Mouse (Mus musculus) kidney, embryonic 14.5 days (tissue): Measurements from ENCODE around the gene Traf3ip2. TPM values are rescaled to one million over a fixed set of nuclear protein-coding genes. Genes with fewer than 3 reads are reported as not detected.

Experiments used
- ATAC-seq: fragments of 200-750 bp; cut with Nextera tagmentation; 2 replicates; pipeline ENCODE4 v1.8.0; 2017; ENCODE audit warnings: moderate number of reproducible peaks, mild to moderate bottlenecking, moderate TSS enrichment, moderate library complexity; ENCODE audit not compliant: low FRiP score, low TSS enrichment
- H3K27ac ChIP-seq: fragments of 300-500 bp; sonication (generic); 2 replicates; pipeline ENCODE4 v1.5.1; 2014; ENCODE audit warnings: low read depth, mild to moderate bottlenecking, low read length, moderate library complexity, mixed read lengths
- H3K27me3 ChIP-seq: fragments of 300-500 bp; sonication (generic); 2 replicates; pipeline ENCODE4 v1.6.1; 2014; ENCODE audit warnings: mild to moderate bottlenecking, low read length; ENCODE audit not compliant: control insufficient read depth, insufficient read depth
- H3K36me3 ChIP-seq: fragments of 300-500 bp; sonication (generic); 2 replicates; pipeline ENCODE4 v1.6.1; 2014; ENCODE audit warnings: low read length, mixed read lengths; ENCODE audit not compliant: control insufficient read depth, insufficient read depth
- H3K4me1 ChIP-seq: fragments of 300-500 bp; sonication (generic); 2 replicates; pipeline ENCODE4 v1.6.1; 2014; ENCODE audit warnings: low read length, mixed read lengths; ENCODE audit not compliant: control insufficient read depth, insufficient read depth
- H3K4me2 ChIP-seq: fragments of 300-500 bp; sonication (generic); replicated peaks from 2 replicates; pipeline ENCODE4 v1.6.1; 2014; ENCODE audit warnings: low read depth, mild to moderate bottlenecking, low read length
- H3K4me3 ChIP-seq: fragments of 300-500 bp; sonication (generic); 2 replicates; pipeline ENCODE4 v1.5.1; 2014; ENCODE audit warnings: mild to moderate bottlenecking, low read length
- H3K9ac ChIP-seq: fragments of 300-500 bp; sonication (generic); 2 replicates; pipeline ENCODE4 v1.6.1; 2014; ENCODE audit warnings: low read depth, mild to moderate bottlenecking, low read length, moderate library complexity
- H3K9me3 ChIP-seq: fragments of 300-500 bp; sonication (generic); 2 replicates; pipeline ENCODE4 v1.6.1; 2016; ENCODE audit warnings: low read length; ENCODE audit not compliant: control insufficient read depth
- WGBS: fragments of 180-500 bp; shearing (Covaris S2); extraction: QIAGEN DNeasy Blood & Tissue Kit; methylation state at CpG from one replicate; pipeline ENCODE4 v1.1.7; 2014; 5-methylcytosine and 5-hydroxymethylcytosine counted together
- polyA plus RNA-seq: library from polyadenylated mRNA; unstranded; fragments of >200 nt; fragmentation: Nextera tagmentation; extraction: Ambion mirVana; gene quantifications from 2 replicates; pipeline ENCODE4 v1.2.1, GENCODE M21; 2014

The Traf3ip2 gene
- polyA plus RNA-seq, 1 experiment from 2014 or later = 19.6 TPM

DNA sequence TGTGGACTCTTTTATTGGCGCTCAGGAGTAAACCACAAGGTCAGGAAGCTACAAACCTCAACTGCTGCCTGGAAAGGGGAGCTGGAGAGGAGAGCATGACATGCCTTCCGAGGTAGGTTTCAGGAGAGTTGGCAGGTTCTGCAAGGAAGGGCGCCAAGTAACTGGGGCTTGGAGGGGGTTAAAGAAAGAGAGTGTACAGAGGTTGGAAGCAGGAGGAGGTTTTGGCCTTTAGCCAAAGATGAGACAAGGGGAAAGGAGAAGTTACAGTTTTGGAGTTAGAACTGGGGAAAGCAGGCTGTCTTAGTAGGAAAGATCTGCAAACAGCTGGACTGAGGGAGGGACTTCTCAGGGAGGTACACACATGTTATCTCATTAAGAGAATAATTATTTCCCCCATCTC lies 16.9 kb upstream of the Traf3ip2 start:
- Histone ChIP-seq H3K36me3 (no peaks in the 10 kb centered on the region), H3K4me2 (no peak overlapping the region), H3K4me3 (no peak overlapping the region), H3K27me3 (no peaks in the 10 kb centered on the region), H3K9ac (no peak overlapping the region), H3K9me3 (peaks cover 13% of the 10 kb centered on the region; the same call in 1 of the 2 replicates), H3K27ac (peak overlapping the region; percentile 43; the same call in 1 of the 2 replicates), H3K4me1 (0 out of 2 replicates have a peak, but pooled peaks cover 5% of the 10 kb centered on the region)
- ATAC-seq = no peak
- 78% methylated on average over 3 of the region's 3 CpGs for WGBS

GRCm38 (mm10) chr10:39597116-39597791 lies 15.5 kb upstream of the Traf3ip2 start:
- H3K27ac ChIP-seq = no peak overlapping the region
- no peak for ATAC-seq

GRCm38 (mm10) chr10:39597792-39598183 lies 14.9 kb upstream of the Traf3ip2 start:
- Histone ChIP-seq H3K36me3 (no peaks in the 10 kb centered on the region), H3K4me2 (no peak overlapping the region), H3K4me3 (no peak overlapping the region), H3K27ac (no peak overlapping the region), H3K4me1 (0 out of 2 replicates have a peak, but pooled peaks cover 5% of the 10 kb centered on the region), H3K9ac (no peak overlapping the region), H3K9me3 (peaks cover 13% of the 10 kb centered on the region; the same call in 1 of the 2 replicates), H3K27me3 (no peaks in the 10 kb centered on the region)
- 50% methylated on average over 3 of the region's 3 CpGs for WGBS
- ATAC-seq = no peak

More at GRCm38 (mm10) chr10:39597116-39597791, 15.5 kb upstream of the Traf3ip2 start:
- H3K9me3 ChIP-seq = peaks cover 13% of the 10 kb centered on the region; the same call in 1 of the 2 replicates
- H3K36me3 ChIP-seq = no peaks in the 10 kb centered on the region
- H3K4me3 ChIP-seq = no peak overlapping the region
- no peaks in the 10 kb centered on the region for H3K27me3 ChIP-seq
- WGBS = 33% methylated on average over 9 of the region's 9 CpGs
- 0 out of 2 replicates have a peak, but pooled peaks cover 5% of the 10 kb centered on the region for H3K4me1 ChIP-seq
- no peak overlapping the region for H3K4me2 ChIP-seq
- no peak overlapping the region for H3K9ac ChIP-seq

- Histone ChIP-seq H3K9ac (no peak overlapping the region), H3K4me3 (no peak overlapping the region), H3K4me1 (0 out of 2 replicates have a peak, but pooled peaks cover 5% of the 10 kb centered on the region), H3K36me3 (no peaks in the 10 kb centered on the region), H3K27ac (no peak overlapping the region), H3K27me3 (no peaks in the 10 kb centered on the region), H3K4me2 (no peak overlapping the region), H3K9me3 (peaks cover 8% of the 10 kb centered on the region; the same call in 1 of the 2 replicates)
- WGBS = 96% methylated on average over 4 of the region's 4 CpGs
- no peak for ATAC-seq
Measured at GRCm38 (mm10) chr10:39599601-39600000, 13.1 kb upstream of the Traf3ip2 start.

- Histone ChIP-seq H3K9ac (no peak overlapping the region), H3K4me3 (no peak overlapping the region), H3K4me2 (no peak overlapping the region), H3K36me3 (no peaks in the 10 kb centered on the region), H3K4me1 (0 out of 2 replicates have a peak, but pooled peaks cover 5% of the 10 kb centered on the region), H3K27ac (no peak overlapping the region), H3K9me3 (peaks cover 11% of the 10 kb centered on the region; the same call in 1 of the 2 replicates), H3K27me3 (no peaks in the 10 kb centered on the region)
- no peak for ATAC-seq
- 84% methylated on average over 1 of the region's 1 CpGs for WGBS
Measured at GRCm38 (mm10) chr10:39600115-39600514, 12.6 kb upstream of the Traf3ip2 start.

DNA sequence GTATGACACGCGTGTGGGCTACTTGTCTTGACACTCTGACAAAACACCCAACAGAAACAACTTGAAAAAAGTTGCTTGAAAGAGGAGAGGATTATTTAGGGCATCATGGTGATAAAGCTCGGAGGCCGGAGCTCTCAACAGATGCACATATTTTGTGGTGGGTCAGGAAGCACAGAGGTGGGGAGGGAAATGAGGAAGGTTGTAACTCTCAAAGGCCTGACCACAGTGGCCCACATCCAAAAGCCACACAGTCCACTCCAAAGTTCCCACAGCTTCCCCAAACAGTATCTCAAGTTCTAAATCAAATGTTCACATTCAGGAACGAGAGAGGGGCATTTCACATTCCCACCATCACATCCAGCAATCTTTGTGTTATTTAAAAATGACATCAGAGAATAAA lies 11.7 kb upstream of the Traf3ip2 start:
- WGBS = 74% methylated on average over 5 of the region's 5 CpGs
- no peak for ATAC-seq
- no peaks in the 10 kb centered on the region for H3K36me3 ChIP-seq
- H3K27me3 ChIP-seq = no peaks in the 10 kb centered on the region
- no peak overlapping the region for H3K27ac ChIP-seq
- H3K4me1 ChIP-seq = 0 out of 2 replicates have a peak, but pooled peaks cover 5% of the 10 kb centered on the region
- no peak overlapping the region for H3K4me3 ChIP-seq
- peaks cover 11% of the 10 kb centered on the region; the same call in 1 of the 2 replicates for H3K9me3 ChIP-seq
- no peak overlapping the region for H3K9ac ChIP-seq
- no peak overlapping the region for H3K4me2 ChIP-seq

DNA sequence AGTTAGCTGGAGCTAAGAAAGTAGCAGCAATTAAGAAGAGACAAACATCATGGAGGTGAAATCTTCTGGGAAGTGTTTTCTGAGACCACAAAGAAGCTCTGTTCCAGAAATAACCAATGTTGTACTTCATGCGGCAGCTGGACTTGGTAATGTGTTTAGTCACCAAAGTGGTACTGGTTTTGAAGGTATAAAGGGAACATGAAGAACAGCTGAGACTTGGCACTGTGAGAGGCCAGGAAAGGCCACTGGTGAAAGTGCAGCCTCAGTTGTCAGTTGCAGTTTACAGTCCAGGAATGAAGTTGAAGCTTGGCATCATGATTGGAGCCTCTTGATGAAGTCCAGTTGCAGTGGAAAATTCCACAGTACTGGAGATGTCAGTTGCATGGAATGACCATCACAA lies 6.3 kb upstream of the Traf3ip2 start:
- Histone ChIP-seq H3K4me2 (no peak overlapping the region), H3K9ac (no peak overlapping the region), H3K4me1 (no peaks in the 10 kb centered on the region), H3K9me3 (peaks cover 16% of the 10 kb centered on the region; the same call in 1 of the 2 replicates), H3K36me3 (no peaks in the 10 kb centered on the region), H3K4me3 (no peak overlapping the region), H3K27ac (no peak overlapping the region), H3K27me3 (no peaks in the 10 kb centered on the region)
- ATAC-seq = no peak
- WGBS = 95% methylated on average over 1 of the region's 1 CpGs

GRCm38 (mm10) chr10:39611234-39611633 lies 1.5 kb upstream of the Traf3ip2 start:
- no peak overlapping the region for H3K4me2 ChIP-seq
- 66% methylated on average over 3 of the region's 3 CpGs for WGBS
- ATAC-seq = no peak

DNA sequence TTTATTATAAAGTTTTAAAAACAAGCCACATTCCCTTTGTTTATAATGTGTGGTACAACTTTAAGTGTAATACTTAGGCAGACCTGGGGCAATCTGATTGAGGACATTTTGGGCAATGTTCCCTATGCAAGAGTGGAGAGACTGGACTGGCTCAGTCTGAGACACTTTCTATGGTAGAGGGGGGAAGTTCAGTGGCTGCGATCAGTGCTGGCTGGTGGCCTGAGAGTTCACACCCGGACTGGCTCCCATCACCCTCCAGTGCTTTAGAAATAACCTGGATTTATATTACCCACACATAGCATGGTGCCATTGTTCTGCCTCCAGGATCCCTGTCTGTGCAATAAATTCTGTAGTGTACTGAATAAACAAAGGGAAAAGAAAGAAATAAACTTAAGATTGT lies 603 bp upstream of the Traf3ip2 start:
- Histone ChIP-seq H3K4me2 (0 out of 2 replicates have a peak overlapping the region, but pooled peaks have one; percentile 59), H3K9ac (no peak overlapping the region), H3K4me1 (peaks cover 17% of the 10 kb centered on the region), H3K27me3 (no peaks in the 10 kb centered on the region), H3K36me3 (no peaks in the 10 kb centered on the region), H3K9me3 (no peaks in the 10 kb centered on the region), H3K27ac (no peak overlapping the region), H3K4me3 (no peak overlapping the region)
- whole genome bisulfite sequencing = 47% methylated on average over 2 of the region's 2 CpGs
- no peak for ATAC-seq

More at GRCm38 (mm10) chr10:39611234-39611633, 1.5 kb upstream of the Traf3ip2 start:
- Histone ChIP-seq H3K4me3 (no peak overlapping the region), H3K9ac (no peak overlapping the region), H3K27me3 (no peaks in the 10 kb centered on the region), H3K27ac (no peak overlapping the region), H3K4me1 (peaks cover 17% of the 10 kb centered on the region), H3K36me3 (no peaks in the 10 kb centered on the region), H3K9me3 (peaks cover 5% of the 10 kb centered on the region; the same call in 1 of the 2 replicates)
